Mouse (Mus musculus): Measurements from ENCODE around the gene Tmem104. TPM values are rescaled to one million over a fixed set of nuclear protein-coding genes. Genes with fewer than 3 reads are reported as not detected.

Gene Tmem104
- 16.5 TPM for polyA plus RNA-seq (2017; shearing (Covaris generic))

GRCm38 (mm10) chr11:115187224-115187639 lies at the start of gene Tmem104:
TSS of gene Tmem104 (plus strand) at chr11:115187487.

DNA sequence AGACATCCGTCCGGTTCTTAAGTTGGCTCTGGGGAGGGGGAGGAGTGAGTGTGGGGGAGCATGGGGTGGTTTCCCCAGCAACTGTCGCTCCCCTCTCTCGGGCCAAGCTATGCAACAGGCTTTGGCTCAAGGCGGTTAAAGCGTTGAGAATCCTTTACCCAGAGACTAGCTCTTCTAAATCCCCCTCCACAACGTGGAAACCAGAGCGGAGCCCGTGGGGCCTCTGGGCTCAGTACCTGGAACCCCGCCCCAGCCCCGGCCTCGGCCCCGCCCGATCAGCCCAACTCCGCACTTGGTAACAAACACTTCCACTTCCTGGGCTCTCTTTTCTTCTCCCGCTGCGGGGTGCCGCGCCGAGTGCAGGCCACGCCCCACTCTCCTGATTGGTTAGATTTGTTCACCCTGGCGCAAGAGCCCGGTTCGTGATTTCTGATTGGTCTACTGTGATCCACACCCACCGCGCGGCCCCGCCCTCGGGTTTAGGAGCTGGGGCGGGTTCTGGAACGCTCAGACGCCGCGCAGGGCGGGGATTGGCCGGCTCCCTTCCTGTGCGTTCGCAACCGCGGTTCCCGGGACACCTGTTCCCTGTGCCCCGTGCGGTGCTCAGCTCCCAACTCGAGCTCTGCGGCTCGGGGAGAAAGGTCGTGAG lies 24.3 kb upstream of the Tmem104 start, which contains the start of gene Slc9a3r1:
TSS of gene Slc9a3r1 (plus strand) at position 510 of the 649 bp plus-strand sequence.

DNA sequence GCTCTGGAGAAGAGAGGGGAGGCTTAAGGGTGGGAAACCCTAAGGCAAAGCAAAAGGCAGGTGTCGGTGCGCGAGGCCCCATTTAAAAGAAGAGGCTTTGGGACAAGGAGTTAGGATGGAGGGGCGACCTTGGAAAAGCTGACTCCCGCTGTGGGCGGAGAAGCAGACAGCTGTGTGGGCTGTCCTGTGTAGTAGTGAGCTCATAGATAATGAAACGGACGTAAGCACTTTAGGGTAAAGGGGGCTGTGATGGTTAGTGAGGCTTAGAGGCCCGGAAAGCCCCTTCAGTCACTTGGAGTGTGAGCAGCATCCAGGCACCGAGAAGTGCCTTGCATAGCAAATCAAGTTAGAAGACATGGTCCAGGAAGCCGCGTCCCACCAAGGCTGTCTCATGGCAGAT lies 406 bp downstream of the Tmem104 start, which contains the start of gene Nat9:
TSS of gene Nat9 (minus strand) at position 167 of the 400 bp plus-strand sequence.

GRCm38 (mm10) chr11:115267061-115267883 lies 80.0 kb downstream of the Tmem104 start, which contains the start of gene Grin2c:
TSS of gene Grin2c (minus strand) at chr11:115267243.

GRCm38 (mm10) chr11:115276780-115277603 lies 89.7 kb downstream of the Tmem104 start, which contains the start of gene Fdxr:
TSS of gene Fdxr (minus strand) at chr11:115277050.

Other genes starting within 250 kb of the Tmem104 start
- gene Cd300c, start 218.3 kb upstream of the Tmem104 start, polyA plus RNA-seq (2017; shearing (Covaris generic)): not detected
- gene Cd300ld, start 197.6 kb upstream of the Tmem104 start, polyA plus RNA-seq (2017; shearing (Covaris generic)): not detected
- gene Cd300c2, start 185.6 kb upstream of the Tmem104 start, polyA plus RNA-seq (2017; shearing (Covaris generic)): 0.30 TPM
- gene Cd300ld2, start 171.3 kb upstream of the Tmem104 start, polyA plus RNA-seq (2017; shearing (Covaris generic)): not detected
- not detected for gene Cd300ld4, start 160.5 kb upstream of the Tmem104 start, polyA plus RNA-seq (2017; shearing (Covaris generic))
- not detected for gene Cd300ld5, start 149.7 kb upstream of the Tmem104 start, polyA plus RNA-seq (2017; shearing (Covaris generic))
- gene Cd300ld3, start 139.1 kb upstream of the Tmem104 start, polyA plus RNA-seq (2017; shearing (Covaris generic)): not detected
- not detected for gene Cd300e, start 125.3 kb upstream of the Tmem104 start, polyA plus RNA-seq (2017; shearing (Covaris generic))
- gene Rab37, start 96.1 kb upstream of the Tmem104 start, polyA plus RNA-seq (2017; shearing (Covaris generic)): 238 TPM
- gene Cd300lf, start 53.5 kb upstream of the Tmem104 start, polyA plus RNA-seq (2017; shearing (Covaris generic)): 0.58 TPM
- gene Slc9a3r1, start 24.1 kb upstream of the Tmem104 start, polyA plus RNA-seq (2017; shearing (Covaris generic)): 407 TPM
- gene Nat9, start 372 bp downstream of the Tmem104 start, polyA plus RNA-seq (2017; shearing (Covaris generic)): 14.4 TPM
- gene Grin2c, start 79.8 kb downstream of the Tmem104 start, polyA plus RNA-seq (2017; shearing (Covaris generic)): not detected
- gene Fdxr, start 89.6 kb downstream of the Tmem104 start, polyA plus RNA-seq (2017; shearing (Covaris generic)): 44.7 TPM
- 1.6 TPM for gene Fads6, start 110.2 kb downstream of the Tmem104 start, polyA plus RNA-seq (2017; shearing (Covaris generic))
- not detected for gene Otop2, start 119.7 kb downstream of the Tmem104 start, polyA plus RNA-seq (2017; shearing (Covaris generic))
- gene Ush1g, start 134.6 kb downstream of the Tmem104 start, polyA plus RNA-seq (2017; shearing (Covaris generic)): not detected
- not detected for gene Otop3, start 147.2 kb downstream of the Tmem104 start, polyA plus RNA-seq (2017; shearing (Covaris generic))
- 16.5 TPM for gene Hid1, start 180.3 kb downstream of the Tmem104 start, polyA plus RNA-seq (2017; shearing (Covaris generic))
- not detected for gene Cdr2l, start 194.4 kb downstream of the Tmem104 start, polyA plus RNA-seq (2017; shearing (Covaris generic))
- 206 TPM for gene Mrpl58, start 216.3 kb downstream of the Tmem104 start, polyA plus RNA-seq (2017; shearing (Covaris generic))
- gene Atp5h, start 232.5 kb downstream of the Tmem104 start, polyA plus RNA-seq (2017; shearing (Covaris generic)): 760 TPM
- gene Kctd2, start 232.6 kb downstream of the Tmem104 start, polyA plus RNA-seq (2017; shearing (Covaris generic)): 4.4 TPM